Mouse (Mus musculus) brain, adult 2 months (tissue): ENCODE measurements around the gene Cyp2j6.
"Not testable (repeated sequence)": the region's sequence is repeated elsewhere in the genome, so short reads cannot be mapped to it uniquely, and the experiment has no call there.

ENCODE experiments used
- DNase-seq: peaks from one replicate; pipeline ENCODE4 v3.0.0; 2011; ENCODE audit warnings: low read depth, low spot score

Gene Cyp2j6

GRCm38 (mm10) chr4:96553133-96553819, at the start of gene Cyp2j6:
TSS of gene Cyp2j6 (minus strand) at chr4:96553661.
- peak; percentile 85 for DNase-seq

GRCm38 (mm10) chr4:96591791-96592150, 38.3 kb upstream of the Cyp2j6 start:
- peak; percentile 82 for DNase-seq

- peak; percentile 4 for DNase-seq
These were observed 37.7 kb upstream of the Cyp2j6 start, which contains the start of gene Cyp2j9 for GRCm38 (mm10) chr4:96590911-96591790. TSS of gene Cyp2j9 (minus strand) at chr4:96591578.

- DNase-seq, result peak; percentile 85
These were observed 28.1 kb upstream of the Cyp2j6 start for GRCm38 (mm10) chr4:96581425-96582088.

GRCm38 (mm10) chr4:96580351-96580750, 26.9 kb upstream of the Cyp2j6 start:
- not testable (repeated sequence) for DNase-seq

- no peak for DNase-seq
These were observed 16.0 kb upstream of the Cyp2j6 start for GRCm38 (mm10) chr4:96569442-96569841.

GRCm38 (mm10) chr4:96567988-96568387, 14.5 kb upstream of the Cyp2j6 start:
- no peak for DNase-seq

- no peak for DNase-seq
These were observed 12.3 kb upstream of the Cyp2j6 start for GRCm38 (mm10) chr4:96565808-96566207.

GRCm38 (mm10) chr4:96560464-96560863, 7.0 kb upstream of the Cyp2j6 start:
- DNase-seq, result no peak

- peak; percentile 5 for DNase-seq
These were observed 6.3 kb upstream of the Cyp2j6 start for GRCm38 (mm10) chr4:96559781-96560180.

- DNase-seq, result peak; percentile 13
These were observed 1.8 kb downstream of the Cyp2j6 start for GRCm38 (mm10) chr4:96551619-96552018.

GRCm38 (mm10) chr4:96545976-96546375, 7.5 kb downstream of the Cyp2j6 start:
- peak; percentile 78 for DNase-seq

- DNase-seq, result peak; percentile 46
These were observed 27.7 kb downstream of the Cyp2j6 start for GRCm38 (mm10) chr4:96525772-96526171.

GRCm38 (mm10) chr4:96522256-96522655, 31.2 kb downstream of the Cyp2j6 start:
- no peak for DNase-seq

GRCm38 (mm10) chr4:96510083-96510482, 43.4 kb downstream of the Cyp2j6 start:
- DNase-seq, result no peak

GRCm38 (mm10) chr4:96507286-96507685, 46.2 kb downstream of the Cyp2j6 start, which contains the start of gene Cyp2j8:
TSS of gene Cyp2j8 (minus strand) at chr4:96507386.
- no peak for DNase-seq
